Comparison of ENCODE assay signal across 9 mouse cellular contexts in genomic region chr1:177188708-177189107, GRCm38 (mm10).
DNase-seq lines count a peak whose midpoint lies in the region; ATAC-seq lines count a peak whose summit lies in the region.
"Had no signal": no experiment of that assay in that cellular context is flagged by ENCODE, and none has a peak within 500 bp of the region (broad histone marks: within the 10 kb centered on the region; RNA-seq: fewer than 3 reads in every experiment).

No protein-coding gene starts in this region.

- ATAC-seq in activated CD4-positive, CD25-positive, alpha-beta regulatory T cell, adult 4 months, result peak; percentile 99
- ATAC-seq in embryonic facial prominence, embryonic 11.5 days (replicated peaks; ENCODE audit: insufficient number of reproducible peaks, low FRiP score, low TSS enrichment, low read depth), result peak; percentile 85; the same call in 1 of the 2 replicates
- ATAC-seq in intestine, embryonic 14.5 days (replicated peaks; ENCODE audit: low FRiP score, low TSS enrichment, low read depth), result peak; percentile 55; the same call in 1 of the 2 replicates
- peak; percentile 67; the same call in 1 of the 2 replicates for ATAC-seq in stomach, embryonic 14.5 days (ENCODE audit: insufficient number of reproducible peaks, insufficient read depth, low FRiP score, low read depth)

- WGBS in embryonic facial prominence, embryonic 11.5 days, result 32% methylated on average over 3 of the region's 3 CpGs
- WGBS in intestine, embryonic 14.5 days, result 35% methylated on average over 3 of the region's 3 CpGs
- WGBS in stomach, embryonic 14.5 days, result 29% methylated on average over 3 of the region's 3 CpGs

- no peak overlapping the region for H3K27ac ChIP-seq in embryonic facial prominence, embryonic 11.5 days (replicated peaks; ENCODE audit: low read depth, low read length)
- H3K27ac ChIP-seq in intestine, embryonic 14.5 days (ENCODE audit: low read depth), result no peak overlapping the region
- no peak overlapping the region for H3K27ac ChIP-seq in stomach, embryonic 14.5 days (ENCODE audit: low read length)
- H3K27ac ChIP-seq: limb, embryonic 12.5 days had no signal

- no peak overlapping the region for H3K9ac ChIP-seq in embryonic facial prominence, embryonic 11.5 days (replicated peaks; ENCODE audit: low read length)
- no peak overlapping the region for H3K9ac ChIP-seq in intestine, embryonic 14.5 days (ENCODE audit: low read length)
- no peak overlapping the region for H3K9ac ChIP-seq in stomach, embryonic 14.5 days (replicated peaks; ENCODE audit: low read depth, low read length)
- H3K9ac ChIP-seq: limb, embryonic 12.5 days had no signal

- no peaks in the 10 kb centered on the region for H3K27me3 ChIP-seq in embryonic facial prominence, embryonic 11.5 days (ENCODE audit: control insufficient read depth, insufficient read depth, low read length)
- no peaks in the 10 kb centered on the region for H3K27me3 ChIP-seq in intestine, embryonic 14.5 days (replicated peaks; ENCODE audit: control insufficient read depth, insufficient read depth, low read length)
- no peaks in the 10 kb centered on the region for H3K27me3 ChIP-seq in stomach, embryonic 14.5 days (ENCODE audit: control insufficient read depth, insufficient read depth, low read length)
- H3K27me3 ChIP-seq: limb, embryonic 12.5 days had no signal

- DNase-seq in ovary, postnatal 14 days (ENCODE audit: low spot score), result peak; percentile 6
- DNase-seq in ovary, postnatal 10 days (ENCODE audit: low spot score), result no peak
- DNase-seq in embryonic facial prominence, embryonic 11.5 days (ENCODE audit: low spot score), result peak; percentile 82
- DNase-seq in intestine, embryonic 14.5 days (ENCODE audit: low spot score), result no peak
- peak; percentile 65 for DNase-seq in lung, postnatal 10 days
- no peak for DNase-seq in right cerebral cortex, postnatal 36 days (ENCODE audit: low spot score in 2 of 2)

- H3K4me3 ChIP-seq in embryonic facial prominence, embryonic 11.5 days (ENCODE audit: low read depth, low read length), result no peak overlapping the region
- H3K4me3 ChIP-seq in intestine, embryonic 14.5 days (ENCODE audit: low read depth, low read length), result no peak overlapping the region
- H3K4me3 ChIP-seq in stomach, embryonic 14.5 days (ENCODE audit: low read depth, low read length), result no peak overlapping the region
- H3K4me3 ChIP-seq: limb, embryonic 12.5 days had no signal

- no peaks in the 10 kb centered on the region for H3K4me1 ChIP-seq in embryonic facial prominence, embryonic 11.5 days (ENCODE audit: control insufficient read depth, insufficient read depth, low read length)
- no peaks in the 10 kb centered on the region for H3K4me1 ChIP-seq in intestine, embryonic 14.5 days (replicated peaks; ENCODE audit: control insufficient read depth, insufficient read depth, low read length)
- H3K4me1 ChIP-seq in stomach, embryonic 14.5 days (ENCODE audit: control insufficient read depth, insufficient read depth, low read length), result no peaks in the 10 kb centered on the region
- H3K4me1 ChIP-seq: limb, embryonic 12.5 days had no signal

- no peak overlapping the region for H3K4me2 ChIP-seq in embryonic facial prominence, embryonic 11.5 days (ENCODE audit: low read depth, low read length)
- no peak overlapping the region for H3K4me2 ChIP-seq in intestine, embryonic 14.5 days (ENCODE audit: low read length)
- H3K4me2 ChIP-seq in stomach, embryonic 14.5 days (replicated peaks; ENCODE audit: low read depth, low read length), result no peak overlapping the region
- H3K4me2 ChIP-seq: limb, embryonic 12.5 days had no signal

- no peaks in the 10 kb centered on the region for H3K9me3 ChIP-seq in embryonic facial prominence, embryonic 11.5 days (replicated peaks; ENCODE audit: control insufficient read depth, low read length)
- no peaks in the 10 kb centered on the region for H3K9me3 ChIP-seq in intestine, embryonic 14.5 days (ENCODE audit: control insufficient read depth, low read length)
- H3K9me3 ChIP-seq in stomach, embryonic 14.5 days (ENCODE audit: control insufficient read depth, low read depth, low read length), result no peaks in the 10 kb centered on the region
- H3K9me3 ChIP-seq: limb, embryonic 12.5 days had no signal

- no peaks in the 10 kb centered on the region for H3K36me3 ChIP-seq in embryonic facial prominence, embryonic 11.5 days (replicated peaks; ENCODE audit: control insufficient read depth, insufficient read depth, low read depth, low read length)
- H3K36me3 ChIP-seq in intestine, embryonic 14.5 days (ENCODE audit: control insufficient read depth, insufficient read depth, low read length), result peaks cover 4% of the 10 kb centered on the region; the same call in 1 of the 2 replicates
- no peaks in the 10 kb centered on the region for H3K36me3 ChIP-seq in stomach, embryonic 14.5 days (ENCODE audit: control insufficient read depth, insufficient read depth, low read length)
- H3K36me3 ChIP-seq: limb, embryonic 12.5 days had no signal

Comparison
In these comparisons a context has a peak if more than half of its experiments do, and no peak if none do; other contexts are left out.
1. DNase-seq: peak in ovary, postnatal 14 days (single experiment), embryonic facial prominence, embryonic 11.5 days (single experiment) and lung, postnatal 10 days (single experiment); none in ovary, postnatal 10 days (single experiment), intestine, embryonic 14.5 days (single experiment) and right cerebral cortex, postnatal 36 days (0 of 2).
2. Peak in every context shown above with its lines, with median percentiles within 50 percentile points of each other: ATAC-seq.